Mouse (Mus musculus) intestine, postnatal 0 days (tissue): Measurements from ENCODE around the gene Pkd1. TPM values are rescaled to one million over a fixed set of nuclear protein-coding genes. Genes with fewer than 3 reads are reported as not detected.

Source experiments
- ATAC-seq: fragments of 200-750 bp; cut with Nextera tagmentation; 2 replicates; pipeline ENCODE4 v1.8.0; 2017; ENCODE audit warnings: mild to moderate bottlenecking, moderate TSS enrichment, moderate library complexity
- H3K27ac ChIP-seq: fragments of 300-500 bp; sonication (generic); 2 replicates; pipeline ENCODE4 v1.5.1; 2014; ENCODE audit warnings: mild to moderate bottlenecking, low read depth, low read length, moderate library complexity
- H3K27me3 ChIP-seq: fragments of 300-500 bp; sonication (generic); replicated peaks from 2 replicates; pipeline ENCODE4 v1.6.1; 2014; ENCODE audit warnings: low read length, mixed read lengths; ENCODE audit not compliant: control insufficient read depth, insufficient read depth
- H3K36me3 ChIP-seq: fragments of 300-500 bp; sonication (generic); 2 replicates; pipeline ENCODE4 v1.6.1; 2014; ENCODE audit warnings: mild to moderate bottlenecking, moderate library complexity; ENCODE audit not compliant: control insufficient read depth, insufficient read depth
- H3K4me1 ChIP-seq: fragments of 300-500 bp; sonication (generic); replicated peaks from 2 replicates; pipeline ENCODE4 v1.6.1; 2014; ENCODE audit warnings: antibody characterized with exemption, low read length, mixed read lengths; ENCODE audit not compliant: control insufficient read depth, insufficient read depth
- H3K4me2 ChIP-seq: fragments of 300-500 bp; sonication (generic); replicated peaks from 2 replicates; pipeline ENCODE4 v1.6.1; 2014; ENCODE audit warnings: low read depth, mild to moderate bottlenecking, moderate library complexity
- H3K4me3 ChIP-seq: fragments of 300-500 bp; sonication (generic); 2 replicates; pipeline ENCODE4 v1.5.1; 2014; ENCODE audit warnings: low read depth, low read length
- H3K9ac ChIP-seq: fragments of 300-500 bp; sonication (generic); 2 replicates; pipeline ENCODE4 v1.6.1; 2014; ENCODE audit warnings: mild to moderate bottlenecking, low read depth, low read length
- H3K9me3 ChIP-seq: fragments of 300-500 bp; sonication (generic); 2 replicates; pipeline ENCODE4 v1.6.1; 2016; ENCODE audit warnings: mixed run types; ENCODE audit not compliant: control insufficient read depth
- CTCF ChIP-seq: sonication (generic); IDR thresholded peaks from 2 replicates; pipeline ENCODE4 v1.5.1; 2016; ENCODE audit warnings: low read depth, mild to moderate bottlenecking, control low read depth, antibody characterized with exemption, moderate library complexity
- WGBS: fragments of 180-500 bp; shearing (Covaris S2); extraction: QIAGEN DNeasy Blood & Tissue Kit; methylation state at CpG from one replicate; pipeline ENCODE4 v1.1.7; 2014; 5-methylcytosine and 5-hydroxymethylcytosine counted together
- polyA plus RNA-seq: library from polyadenylated mRNA; unstranded; fragments of >200 nt; fragmentation: Nextera tagmentation; extraction: Ambion mirVana; gene quantifications from 2 replicates; pipeline ENCODE4 v1.2.1, GENCODE M21; 2015

Gene Pkd1
- polyA plus RNA-seq, 1 experiment from 2014 or later = 5.4 TPM

DNA sequence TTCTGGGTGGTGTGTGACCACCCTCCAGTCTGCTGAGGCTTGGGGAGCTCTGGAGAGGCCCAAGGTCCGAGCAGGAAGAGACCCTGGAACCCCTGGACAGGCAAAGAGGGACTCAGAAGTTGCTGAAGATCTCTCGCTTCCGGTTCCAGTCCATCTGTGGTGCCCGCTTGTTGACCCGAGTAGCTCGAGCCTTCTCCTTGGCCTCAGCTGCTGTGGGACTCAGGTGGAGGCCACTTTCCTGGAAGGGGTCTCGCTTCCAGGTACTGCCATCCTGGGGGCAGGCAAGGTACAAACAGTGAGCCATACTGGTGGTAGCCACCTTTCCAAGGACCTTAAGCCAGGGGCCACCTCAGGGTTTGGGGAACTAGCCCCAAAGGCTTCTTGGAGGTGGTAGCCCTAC lies 90.5 kb downstream of the Pkd1 start:
- ATAC-seq = no peak
- no peaks in the 10 kb centered on the region for H3K9me3 ChIP-seq
- no peaks in the 10 kb centered on the region for H3K4me1 ChIP-seq
- 88% methylated on average over 7 of the region's 7 CpGs for WGBS
- no peaks in the 10 kb centered on the region for H3K27me3 ChIP-seq
- H3K36me3 ChIP-seq = peaks cover 16% of the 10 kb centered on the region; the same call in 1 of the 2 replicates
- no peak for TF ChIP-seq CTCF
- no peak overlapping the region for H3K4me3 ChIP-seq
- H3K9ac ChIP-seq = no peak overlapping the region
- no peak overlapping the region for H3K4me2 ChIP-seq
- H3K27ac ChIP-seq = peak overlapping the region; percentile 41

DNA sequence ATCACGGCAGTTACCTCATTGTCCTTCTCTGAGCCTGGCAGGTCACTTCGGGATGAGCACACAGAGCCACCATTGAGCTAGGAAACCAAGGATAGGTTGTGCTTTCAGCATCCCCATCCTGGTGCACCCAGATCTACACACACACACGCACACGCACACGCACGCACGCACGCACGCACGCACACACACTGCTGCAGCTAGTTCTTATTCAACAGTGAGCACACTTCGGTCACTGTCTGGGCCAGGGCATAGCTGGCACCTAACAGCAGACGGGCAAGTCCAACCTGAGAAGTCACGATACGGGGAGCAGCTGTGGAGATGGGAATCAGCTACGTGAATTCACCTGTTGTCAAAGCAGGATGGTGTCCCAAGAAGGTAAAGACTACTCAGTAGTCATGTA lies 90.9 kb downstream of the Pkd1 start:
- no peak overlapping the region for H3K9ac ChIP-seq
- no peaks in the 10 kb centered on the region for H3K4me1 ChIP-seq
- no peaks in the 10 kb centered on the region for H3K9me3 ChIP-seq
- no peaks in the 10 kb centered on the region for H3K27me3 ChIP-seq
- no peak overlapping the region for H3K4me3 ChIP-seq
- H3K27ac ChIP-seq = no peak overlapping the region
- TF ChIP-seq CTCF = no peak
- H3K4me2 ChIP-seq = no peak overlapping the region
- H3K36me3 ChIP-seq = peaks cover 16% of the 10 kb centered on the region; the same call in 1 of the 2 replicates
- ATAC-seq = no peak
- WGBS = 94% methylated on average over 15 of the region's 15 CpGs

DNA sequence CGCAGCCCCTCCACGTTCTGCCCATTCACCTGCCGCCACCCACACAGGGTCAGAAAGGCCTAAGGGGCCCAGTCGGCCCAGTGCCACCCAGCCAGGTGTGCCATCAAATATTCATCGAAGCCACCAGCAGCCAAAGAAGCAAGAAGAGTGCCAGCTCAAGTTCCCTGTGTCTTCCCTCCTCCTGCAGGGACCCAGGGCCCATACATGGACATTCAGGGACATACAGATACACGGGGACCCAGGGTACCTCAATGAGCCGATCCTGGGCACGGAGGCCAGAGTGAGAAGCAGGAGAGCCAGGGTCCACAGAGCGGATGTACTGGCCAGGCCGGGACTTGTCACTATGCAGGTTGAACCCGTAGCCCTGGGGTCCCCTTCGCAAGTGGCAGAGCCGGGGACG lies 92.3 kb downstream of the Pkd1 start:
- Histone ChIP-seq H3K4me2 (no peak overlapping the region), H3K9ac (no peak overlapping the region), H3K4me3 (no peak overlapping the region), H3K36me3 (peaks cover 16% of the 10 kb centered on the region; the same call in 1 of the 2 replicates), H3K27me3 (no peaks in the 10 kb centered on the region), H3K9me3 (no peaks in the 10 kb centered on the region), H3K27ac (no peak overlapping the region), H3K4me1 (no peaks in the 10 kb centered on the region)
- TF ChIP-seq CTCF = no peak
- WGBS = 91% methylated on average over 14 of the region's 14 CpGs
- ATAC-seq = no peak

DNA sequence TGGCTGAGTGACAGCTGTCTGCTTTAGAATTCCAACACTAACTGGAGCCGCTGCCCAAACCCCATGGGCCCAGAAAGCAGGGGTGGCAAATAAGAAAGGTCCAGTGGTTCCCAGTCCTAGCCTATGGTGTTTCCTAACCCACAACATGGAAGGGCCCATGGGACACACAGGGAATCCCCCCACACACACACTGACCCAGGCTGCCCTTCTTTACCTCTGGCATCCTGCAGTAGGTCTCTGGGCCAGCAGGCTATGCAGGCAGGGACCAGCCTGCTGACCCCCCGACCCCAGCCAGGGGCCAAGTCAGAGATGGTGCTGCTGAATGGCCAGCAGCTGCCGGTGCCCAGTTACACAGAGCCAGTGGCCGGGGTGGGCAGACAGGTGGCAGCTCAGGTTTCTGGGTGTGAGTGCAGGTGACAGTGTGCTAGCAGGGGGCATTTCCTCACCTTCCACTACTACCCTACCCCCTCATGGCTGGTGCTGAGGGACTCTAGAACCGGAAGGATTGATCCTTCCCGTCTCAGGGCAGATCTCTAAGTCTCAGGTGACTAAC lies 93.2 kb downstream of the Pkd1 start:
- TF ChIP-seq CTCF = no peak
- Histone ChIP-seq H3K4me2 (peak overlapping the region; percentile 32), H3K36me3 (peaks cover 16% of the 10 kb centered on the region; the same call in 1 of the 2 replicates), H3K27ac (no peak overlapping the region), H3K9ac (no peak overlapping the region), H3K4me1 (no peaks in the 10 kb centered on the region), H3K9me3 (no peaks in the 10 kb centered on the region), H3K4me3 (no peak overlapping the region), H3K27me3 (no peaks in the 10 kb centered on the region)
- 69% methylated on average over 6 of the region's 6 CpGs for WGBS
- ATAC-seq = no peak

DNA sequence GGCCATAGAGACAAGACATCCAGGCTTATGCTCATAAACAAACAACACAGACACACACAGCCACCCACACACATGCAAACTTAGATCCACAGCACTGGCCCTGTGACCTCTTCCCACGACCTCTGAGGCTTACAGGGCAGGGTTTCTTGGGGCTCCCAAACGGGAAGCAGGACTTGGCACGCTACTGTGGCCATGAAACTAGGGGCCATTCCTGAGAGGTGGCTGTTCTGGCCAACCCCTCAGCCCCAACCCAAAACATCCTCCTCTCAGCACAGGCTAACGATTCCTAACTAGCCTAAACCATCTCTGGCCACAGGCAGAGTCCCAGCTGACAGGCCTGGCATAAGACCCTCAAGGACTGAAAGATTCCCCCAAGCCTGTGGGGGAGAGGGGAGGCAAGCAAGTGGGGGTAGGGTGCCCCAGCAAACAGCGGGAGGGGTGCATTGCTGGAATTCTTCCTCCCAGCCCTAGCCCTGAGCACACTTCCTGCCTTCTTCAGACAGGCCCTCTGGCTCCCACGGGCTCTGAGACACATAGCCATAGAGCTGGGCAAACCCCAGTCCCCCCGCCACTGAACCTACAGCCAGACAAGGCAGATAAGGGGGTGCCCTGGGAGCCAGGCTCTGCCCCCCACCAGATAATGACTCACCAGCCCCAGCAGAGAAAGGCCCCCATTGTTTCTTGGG lies 94.5 kb downstream of the Pkd1 start:
- Histone ChIP-seq H3K36me3 (peaks cover 16% of the 10 kb centered on the region; the same call in 1 of the 2 replicates), H3K4me1 (no peaks in the 10 kb centered on the region), H3K27ac (peak overlapping the region; percentile 75), H3K9me3 (no peaks in the 10 kb centered on the region), H3K4me3 (no peak overlapping the region), H3K4me2 (0 out of 2 replicates have a peak overlapping the region, but pooled peaks have one; percentile 32), H3K9ac (no peak overlapping the region), H3K27me3 (no peaks in the 10 kb centered on the region)
- no peak for ATAC-seq
- WGBS = 48% methylated on average over 7 of the region's 7 CpGs
- no peak for TF ChIP-seq CTCF

DNA sequence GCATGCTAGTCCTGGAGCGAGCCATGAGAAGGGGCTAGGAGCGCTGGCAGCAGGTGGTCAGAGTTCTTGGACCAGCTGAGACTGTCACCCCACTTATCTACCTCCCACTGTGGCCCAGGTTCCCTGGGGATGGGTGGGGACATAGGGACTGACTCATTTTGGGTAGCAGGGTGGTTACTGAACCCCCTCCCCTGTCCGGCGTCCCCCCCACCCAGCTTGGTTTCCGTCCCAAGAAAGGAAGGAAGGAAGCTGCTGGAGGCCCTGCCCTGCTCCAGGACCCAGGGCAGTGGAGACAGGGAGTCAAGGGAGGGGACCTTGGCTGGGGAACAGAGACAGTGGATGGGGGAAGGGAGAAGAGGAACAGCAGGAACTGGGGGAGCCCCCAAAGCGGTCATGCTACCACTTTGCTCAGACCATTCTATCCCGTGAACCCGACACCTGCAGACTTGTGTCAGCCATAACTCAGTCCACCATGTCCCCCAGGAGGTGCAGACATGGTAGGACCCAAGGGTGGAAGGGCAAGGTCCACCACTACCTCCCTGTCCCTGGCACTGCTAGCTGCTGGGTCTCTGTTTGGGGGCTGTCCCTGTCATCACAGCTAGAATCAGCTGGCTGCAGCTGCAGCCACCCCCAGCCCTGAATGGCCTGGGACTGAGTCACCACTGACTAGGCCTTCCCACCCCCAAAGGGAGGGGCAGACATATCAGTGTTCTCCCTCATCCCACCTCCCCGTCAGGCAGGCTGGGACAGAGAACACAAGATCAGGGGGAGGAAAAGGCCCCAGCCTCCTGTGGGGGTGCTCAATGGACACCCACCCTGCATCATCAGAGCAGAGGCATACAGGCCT lies 95.5 kb downstream of the Pkd1 start:
- ATAC-seq = no peak
- no peak overlapping the region for H3K4me3 ChIP-seq
- peak overlapping the region; percentile 32; the same call in 1 of the 2 replicates for H3K4me2 ChIP-seq
- 0 out of 2 replicates have a peak, but pooled peaks cover 4% of the 10 kb centered on the region for H3K4me1 ChIP-seq
- no peak overlapping the region for H3K9ac ChIP-seq
- H3K36me3 ChIP-seq = peaks cover 14% of the 10 kb centered on the region; the same call in 1 of the 2 replicates
- no peak for TF ChIP-seq CTCF
- H3K27ac ChIP-seq = peak overlapping the region; percentile 75
- no peaks in the 10 kb centered on the region for H3K9me3 ChIP-seq
- no peaks in the 10 kb centered on the region for H3K27me3 ChIP-seq
- 70% methylated on average over 9 of the region's 9 CpGs for WGBS
